Mouse (Mus musculus) right cerebral cortex, postnatal 36 days (tissue): ENCODE data around the gene Sf3b2.

Source experiments
- DNase-seq, 2 experiments: peaks; one replicate each; pipeline ENCODE4 v3.0.0; 2022; ENCODE audit warnings: low spot score in 2 of 2, mixed read lengths in 1 of 2

The Sf3b2 gene

GRCm38 (mm10) chr19:5294972-5295735, at the start of gene Sf3b2:
Sf3b2 (minus strand) TSS chr19:5295455.
- peak; percentile 98 to 99 for DNase-seq

GRCm38 (mm10) chr19:5341360-5341759, 46.1 kb upstream of the Sf3b2 start:
- DNase-seq, result no peak

GRCm38 (mm10) chr19:5337975-5338374, 42.7 kb upstream of the Sf3b2 start:
- DNase-seq, result peak; percentile 52 to 54

- no peak for DNase-seq
These were observed 40.2 kb upstream of the Sf3b2 start, which contains the start of gene Catsper1 for GRCm38 (mm10) chr19:5335441-5335840. Catsper1 (plus strand) TSS chr19:5335741.

GRCm38 (mm10) chr19:5334741-5335140, 39.5 kb upstream of the Sf3b2 start:
- DNase-seq, result no peak

GRCm38 (mm10) chr19:5327970-5328369, 32.7 kb upstream of the Sf3b2 start:
- DNase-seq, result no peak

DNA sequence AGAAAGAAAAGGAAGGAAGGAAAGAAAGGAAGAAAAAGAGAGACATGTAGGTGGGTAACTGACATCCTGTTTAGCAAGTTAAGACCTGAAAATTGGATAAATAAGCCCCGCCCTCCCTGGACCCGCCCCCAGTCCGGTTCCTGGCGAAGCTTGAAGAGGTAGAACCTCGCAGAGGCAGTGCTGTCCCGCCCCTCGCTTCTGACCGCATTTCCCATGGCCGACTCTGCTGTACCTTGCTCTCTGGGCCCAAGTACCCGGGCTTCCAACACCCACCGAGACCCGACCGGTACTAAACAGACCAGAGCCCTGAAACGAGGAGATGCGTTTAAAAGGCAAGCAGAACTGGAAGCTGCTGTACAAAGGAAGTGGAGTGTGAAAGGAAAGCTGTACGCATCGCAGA, 28.5 kb upstream of the Sf3b2 start:
- DNase-seq, result no peak

- no peak for DNase-seq
These were observed 17.9 kb upstream of the Sf3b2 start for GRCm38 (mm10) chr19:5313189-5313588.

GRCm38 (mm10) chr19:5309025-5309424, 13.8 kb upstream of the Sf3b2 start:
- DNase-seq, result no peak

GRCm38 (mm10) chr19:5306968-5307734, 11.9 kb upstream of the Sf3b2 start:
- DNase-seq, result no peak

DNA sequence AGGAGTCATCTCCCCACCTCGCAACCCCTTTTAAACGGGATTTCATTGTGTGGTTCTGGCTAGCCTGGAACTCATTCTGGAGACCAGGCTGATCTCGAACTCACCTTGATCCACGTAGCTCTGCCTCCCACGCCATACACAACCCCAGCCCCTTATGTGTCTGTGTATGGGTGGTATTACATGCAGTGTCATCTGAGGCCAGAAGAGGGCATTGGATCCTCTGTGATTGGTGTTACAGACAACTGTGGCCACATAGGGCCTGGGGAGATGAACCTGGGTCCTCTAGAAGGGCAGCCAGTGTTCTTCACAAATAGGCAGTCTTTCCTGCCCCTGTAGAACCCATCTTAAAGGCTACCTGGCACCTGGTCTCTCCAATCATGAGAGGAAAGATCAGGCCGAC, 11.0 kb upstream of the Sf3b2 start:
- no peak for DNase-seq

GRCm38 (mm10) chr19:5302455-5302854, 7.2 kb upstream of the Sf3b2 start:
- no peak for DNase-seq

DNA sequence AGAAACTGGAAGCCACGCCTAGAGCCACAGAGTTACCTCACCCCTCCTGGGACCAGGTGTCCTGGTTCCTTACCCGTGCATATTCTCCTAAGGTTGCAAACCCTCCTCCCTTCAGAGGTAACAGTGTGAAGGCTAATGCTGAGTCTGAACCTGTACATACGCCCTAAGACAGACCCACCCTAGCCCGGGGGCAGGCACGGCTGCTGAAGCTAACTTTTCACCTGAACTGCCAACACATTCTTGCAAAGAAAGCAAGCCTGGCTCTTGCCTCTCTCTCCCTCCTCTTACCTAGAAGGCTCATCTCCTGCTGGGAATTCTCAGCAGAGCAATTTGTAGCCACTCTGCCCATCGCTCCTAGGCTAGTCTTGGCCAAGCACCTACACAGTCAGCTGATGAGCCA, 5.3 kb upstream of the Sf3b2 start:
- DNase-seq, result no peak

DNA sequence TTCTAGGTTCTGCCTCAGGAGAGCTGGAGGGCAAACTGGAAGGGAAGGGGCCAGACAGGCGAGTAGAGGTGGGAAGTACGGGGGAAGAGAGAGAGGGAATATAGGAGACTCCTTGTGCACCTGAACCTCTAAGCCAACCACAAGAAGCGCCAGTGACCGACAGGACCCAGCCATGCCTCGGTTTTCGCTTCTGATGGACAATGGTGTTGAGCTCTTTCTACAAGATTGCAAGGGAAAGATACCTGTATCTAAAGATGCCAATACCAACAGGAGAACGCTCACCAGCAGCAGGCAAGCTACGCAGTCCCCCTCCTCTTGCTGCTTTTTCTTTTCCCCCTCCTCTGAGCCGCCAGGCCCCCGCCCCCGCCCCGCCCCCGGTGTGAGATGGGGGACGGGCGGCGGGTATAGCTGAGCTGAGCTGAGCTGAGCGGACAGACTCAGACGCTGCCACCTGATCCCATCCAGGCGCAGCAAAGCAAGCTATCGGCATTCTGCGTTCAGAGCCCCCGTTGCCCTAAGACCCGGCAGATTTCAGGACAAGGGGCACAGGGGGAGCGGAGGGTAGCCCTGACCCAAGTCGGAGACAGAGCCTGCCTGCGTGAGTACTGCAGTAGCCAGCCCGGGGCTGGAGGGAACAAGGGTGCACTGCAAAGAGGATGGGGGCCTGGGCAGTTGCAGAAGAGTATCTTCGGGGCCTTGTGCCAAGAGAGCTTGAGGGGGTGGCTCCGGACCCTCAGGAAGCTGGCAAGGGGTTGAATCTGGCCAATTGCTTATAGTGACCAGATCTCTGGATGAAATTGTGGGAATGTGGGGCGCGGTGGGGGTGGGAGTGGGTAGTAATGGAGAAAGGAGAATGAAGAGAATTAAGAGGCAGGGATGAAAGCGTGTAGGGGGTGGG, 2.9 kb upstream of the Sf3b2 start, which contains the start of gene Gal3st3:
TSS of gene Gal3st3 (plus strand) at position 429 of the 898 bp plus-strand sequence.
- peak; percentile 30 to 54 for DNase-seq

DNA sequence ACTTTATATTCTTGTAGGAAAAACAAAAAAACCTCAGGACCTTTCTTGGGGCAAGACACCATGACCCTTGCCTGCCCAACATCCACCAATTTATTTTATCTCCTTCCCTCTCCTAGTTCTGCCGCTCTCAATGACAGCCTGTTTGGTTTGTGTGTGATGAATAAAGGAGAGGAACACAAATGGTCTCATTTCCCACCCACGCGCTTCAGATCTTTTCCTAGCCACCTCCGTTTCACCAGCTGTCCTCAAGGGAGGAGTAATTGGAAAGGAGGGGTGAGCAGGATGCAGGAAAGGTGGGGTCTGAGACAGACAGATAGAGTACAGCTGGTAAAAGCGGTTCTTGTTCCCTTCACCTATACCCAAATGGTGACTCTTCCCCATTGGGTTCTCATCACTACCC, 1.4 kb upstream of the Sf3b2 start:
- DNase-seq, result peak; percentile 55 to 73

- no peak for DNase-seq
These were observed 451 bp upstream of the Sf3b2 start for GRCm38 (mm10) chr19:5295736-5296075.

DNA sequence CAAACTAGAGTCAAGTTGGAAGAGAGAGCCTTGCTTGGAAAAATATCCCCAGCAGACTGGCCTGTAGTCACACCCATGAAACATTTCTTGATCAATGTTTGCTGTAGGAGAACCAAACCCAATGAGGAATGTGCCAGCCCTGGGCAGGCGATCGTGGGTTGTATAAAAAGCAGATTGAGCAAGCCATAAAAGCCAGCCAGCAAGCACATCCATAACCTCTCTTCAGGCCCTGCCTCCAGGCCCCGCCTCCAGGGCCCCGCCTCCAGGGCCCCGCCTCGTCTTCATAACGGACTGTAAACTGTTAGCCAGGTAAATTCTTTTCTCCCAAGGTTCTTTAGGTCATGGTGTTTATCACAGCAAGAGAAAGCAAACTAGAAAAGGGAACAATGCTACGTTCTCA, 16.9 kb downstream of the Sf3b2 start:
- DNase-seq, result no peak

- no peak for DNase-seq
These were observed 18.1 kb downstream of the Sf3b2 start for GRCm38 (mm10) chr19:5277140-5277539.

- no peak for DNase-seq
These were observed 18.7 kb downstream of the Sf3b2 start for GRCm38 (mm10) chr19:5276531-5276930.

DNA sequence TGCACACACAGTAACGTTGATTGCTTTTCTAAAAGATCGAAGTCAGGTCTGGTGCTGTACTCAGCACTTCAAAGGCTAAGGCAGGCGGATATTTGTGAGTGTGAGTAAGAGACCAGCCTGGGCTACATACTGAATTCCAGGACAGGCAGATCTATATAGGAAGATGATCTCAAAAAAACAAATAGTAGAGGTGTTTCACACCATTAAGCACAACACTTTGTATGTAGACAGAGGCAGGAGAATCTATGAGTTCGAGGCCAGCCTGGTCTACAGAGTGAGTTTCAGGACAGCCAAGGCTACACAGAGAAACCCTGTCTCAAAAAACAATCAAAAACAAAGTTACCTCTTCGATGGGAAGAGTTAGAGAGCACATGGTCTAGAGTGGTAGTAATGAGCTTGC, 19.5 kb downstream of the Sf3b2 start:
- no peak for DNase-seq

- DNase-seq, result no peak
These were observed 20.6 kb downstream of the Sf3b2 start for GRCm38 (mm10) chr19:5274641-5275040.

GRCm38 (mm10) chr19:5273916-5274315, 21.3 kb downstream of the Sf3b2 start:
- DNase-seq, result no peak
